Mouse (Mus musculus) right cerebral cortex, adult 2 months (tissue): ENCODE data around the gene Nsf.
"Not testable (repeated sequence)": the region's sequence is repeated elsewhere in the genome, so short reads cannot be mapped to it uniquely, and the experiment has no call there.

ENCODE experiments used
- DNase-seq, 2 experiments: peaks; one replicate each; pipeline ENCODE4 v3.0.0; 2021 to 2022; ENCODE audit warnings: low spot score in 2 of 2

The Nsf gene

GRCm38 (mm10) chr11:103953896-103954292 is at the start of gene Nsf:
TSS of gene Nsf (minus strand) at chr11:103954056.
- DNase-seq = peak; percentile 79 to 80

- peak in 1 of 2 experiments; percentile 27 for DNase-seq
Measured at GRCm38 (mm10) chr11:104003397-104003796, 49.5 kb upstream of the Nsf start.

GRCm38 (mm10) chr11:104002191-104002590 is 48.3 kb upstream of the Nsf start:
- no peak for DNase-seq

GRCm38 (mm10) chr11:104001395-104001955 is 47.6 kb upstream of the Nsf start:
- no peak for DNase-seq

- DNase-seq = no peak
Measured at GRCm38 (mm10) chr11:104000667-104001394, 47.0 kb upstream of the Nsf start.

GRCm38 (mm10) chr11:103998737-103999136 is 44.9 kb upstream of the Nsf start:
- DNase-seq = no peak

- DNase-seq = peak; percentile 81 to 91
Measured at GRCm38 (mm10) chr11:103997385-103997784, 43.5 kb upstream of the Nsf start.

GRCm38 (mm10) chr11:103992638-103993037 is 38.8 kb upstream of the Nsf start:
- no peak for DNase-seq

- not testable (repeated sequence) for DNase-seq
Measured at GRCm38 (mm10) chr11:103990049-103990557, 36.2 kb upstream of the Nsf start.

- peak; percentile 79 to 85 for DNase-seq
Measured at GRCm38 (mm10) chr11:103987423-103987822, 33.6 kb upstream of the Nsf start.

- no peak for DNase-seq
Measured at GRCm38 (mm10) chr11:103984067-103984466, 30.2 kb upstream of the Nsf start.

GRCm38 (mm10) chr11:103981826-103982225 is 28.0 kb upstream of the Nsf start:
- peak; percentile 27 to 50 for DNase-seq

- DNase-seq = no peak
Measured at GRCm38 (mm10) chr11:103979381-103979780, 25.5 kb upstream of the Nsf start.

GRCm38 (mm10) chr11:103970876-103971275 is 17.0 kb upstream of the Nsf start:
- DNase-seq = no peak

GRCm38 (mm10) chr11:103969278-103969677 is 15.4 kb upstream of the Nsf start:
- no peak for DNase-seq

GRCm38 (mm10) chr11:103967106-103967735 is 13.4 kb upstream of the Nsf start:
- no peak for DNase-seq

- DNase-seq = no peak
Measured at GRCm38 (mm10) chr11:103956866-103957265, 3.0 kb upstream of the Nsf start.

- DNase-seq = peak; percentile 15 to 39
Measured at GRCm38 (mm10) chr11:103953032-103953895, 592 bp downstream of the Nsf start.

- DNase-seq = peak; percentile 16 to 35
Measured at GRCm38 (mm10) chr11:103952635-103953031, 1.2 kb downstream of the Nsf start.

GRCm38 (mm10) chr11:103951106-103951505 is 2.8 kb downstream of the Nsf start:
- DNase-seq = peak; percentile 23 to 41

- DNase-seq = no peak
Measured at GRCm38 (mm10) chr11:103948952-103949351, 4.9 kb downstream of the Nsf start.

GRCm38 (mm10) chr11:103942740-103943139 is 11.1 kb downstream of the Nsf start:
- no peak for DNase-seq
